Mouse (Mus musculus): ENCODE data around the gene Gclm.

- TF ChIP-seq CTCF (IDR thresholded peaks at IDR 0.05; ENCODE audit: low read depth, low read length) (no peak), POLR2A (IDR thresholded peaks at IDR 0.05; ENCODE audit: borderline replicate concordance, low read depth, low read length) (no peak)
Measured at GRCm38 (mm10) chr3:122246986-122247767, 1.8 kb downstream of the Gclm start.
